Mouse (Mus musculus) cerebellum, adult 2 months (tissue): ENCODE measurements around the gene Zbed6.

Experiments used
- CTCF ChIP-seq: fragments of 200-500 bp; IDR thresholded peaks from 2 replicates; pipeline ENCODE4 v1.5.1; 2011; ENCODE audit warnings: low read depth, mild to moderate bottlenecking, control low read depth, low read length, moderate library complexity, borderline replicate concordance; ENCODE audit not compliant: insufficient read depth
- POLR2A ChIP-seq: fragments of 200-500 bp; IDR thresholded peaks from 2 replicates; pipeline ENCODE4 v1.6.1; 2011; ENCODE audit warnings: low read length, control low read depth, borderline replicate concordance; ENCODE audit not compliant: insufficient read depth

DNA sequence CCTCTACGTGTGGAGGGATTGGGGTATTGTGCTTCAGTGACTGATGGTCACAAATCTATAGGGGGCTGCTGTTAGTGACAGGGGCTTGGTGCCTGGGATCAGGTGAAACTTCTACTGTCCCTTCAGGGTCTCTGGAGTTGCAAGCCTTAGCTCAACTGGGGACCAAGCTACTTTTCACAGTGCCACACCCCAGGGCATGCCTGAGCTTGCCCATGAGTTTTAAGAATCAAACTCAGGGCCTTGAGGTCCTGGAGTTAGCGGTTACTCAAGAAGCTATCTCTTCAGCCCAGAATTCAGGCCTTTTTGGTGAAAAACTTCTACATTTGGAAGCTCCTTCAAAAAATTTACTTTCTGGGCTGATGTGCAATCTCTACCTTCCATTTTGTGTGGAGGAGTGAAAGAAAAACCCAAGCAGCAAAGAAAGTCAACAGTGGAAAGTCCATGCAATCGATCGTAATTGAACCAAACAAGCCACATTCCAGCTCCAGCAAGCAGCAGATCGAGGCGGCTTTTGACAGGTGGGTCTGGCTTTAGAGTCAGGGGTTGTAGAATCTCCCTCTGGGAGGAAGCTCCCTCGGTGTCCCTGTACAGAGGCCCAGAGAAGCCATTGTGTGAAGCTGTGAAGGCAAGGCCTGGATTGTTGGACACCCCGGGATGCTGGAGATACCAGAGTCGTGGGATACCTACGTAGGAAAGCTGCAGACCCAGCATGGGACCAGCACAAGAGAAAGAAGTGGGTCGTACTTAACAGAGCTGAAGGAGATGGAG is 3.7 kb upstream of the Zbed6 start:
- TF ChIP-seq POLR2A (no peak), CTCF (no peak)
